Mouse (Mus musculus): ENCODE measurements around the gene AW549877. TPM values are rescaled to one million over a fixed set of nuclear protein-coding genes. Genes with fewer than 3 reads are reported as not detected.

Gene AW549877
- polyA plus RNA-seq, 1 experiment from 2014 or later: 42.9 TPM

DNA sequence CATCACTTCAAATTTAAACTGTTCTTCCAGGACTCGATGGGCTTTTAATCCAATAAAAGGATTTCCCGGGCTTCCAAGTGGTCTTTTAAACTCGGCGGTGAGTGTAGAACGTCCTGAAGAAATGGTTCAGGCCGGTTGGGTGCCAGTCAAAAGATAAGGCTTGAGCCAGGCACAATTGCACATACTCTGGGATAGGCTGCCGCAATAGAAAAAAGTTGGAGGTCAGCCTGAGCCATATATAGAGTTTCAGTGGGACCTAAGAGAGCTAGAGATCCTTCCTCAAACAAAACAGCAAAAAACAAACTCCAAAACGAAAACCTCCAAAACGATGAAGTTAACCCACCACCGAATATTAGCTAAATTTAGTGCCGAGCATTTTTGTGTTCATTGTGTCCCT lies 30.0 kb upstream of the AW549877 start:
- Histone ChIP-seq H3K9me3 (ENCODE audit: low read length) (no peaks in the 10 kb centered on the region), H3K4me2 (replicated peaks; ENCODE audit: low read depth, low read length) (peak overlapping the region; percentile 64), H3K36me3 (ENCODE audit: insufficient read depth, low read length) (no peaks in the 10 kb centered on the region), H3K4me3 (ENCODE audit: low read length) (peak overlapping the region; percentile 89), H3K27me3 (ENCODE audit: insufficient read depth, low read length) (no peaks in the 10 kb centered on the region), H3K4me1 (ENCODE audit: insufficient read depth, low read length) (peaks cover 23% of the 10 kb centered on the region), H3K27ac (ENCODE audit: low read length) (no peak overlapping the region; the same call in 1 of the 2 replicates), H3K9ac (replicated peaks; ENCODE audit: low read length) (peak overlapping the region; percentile 93)
- no peak for ATAC-seq (ENCODE audit: low FRiP score, low TSS enrichment)
- WGBS: 68% methylated on average over 11 of the region's 11 CpGs

DNA sequence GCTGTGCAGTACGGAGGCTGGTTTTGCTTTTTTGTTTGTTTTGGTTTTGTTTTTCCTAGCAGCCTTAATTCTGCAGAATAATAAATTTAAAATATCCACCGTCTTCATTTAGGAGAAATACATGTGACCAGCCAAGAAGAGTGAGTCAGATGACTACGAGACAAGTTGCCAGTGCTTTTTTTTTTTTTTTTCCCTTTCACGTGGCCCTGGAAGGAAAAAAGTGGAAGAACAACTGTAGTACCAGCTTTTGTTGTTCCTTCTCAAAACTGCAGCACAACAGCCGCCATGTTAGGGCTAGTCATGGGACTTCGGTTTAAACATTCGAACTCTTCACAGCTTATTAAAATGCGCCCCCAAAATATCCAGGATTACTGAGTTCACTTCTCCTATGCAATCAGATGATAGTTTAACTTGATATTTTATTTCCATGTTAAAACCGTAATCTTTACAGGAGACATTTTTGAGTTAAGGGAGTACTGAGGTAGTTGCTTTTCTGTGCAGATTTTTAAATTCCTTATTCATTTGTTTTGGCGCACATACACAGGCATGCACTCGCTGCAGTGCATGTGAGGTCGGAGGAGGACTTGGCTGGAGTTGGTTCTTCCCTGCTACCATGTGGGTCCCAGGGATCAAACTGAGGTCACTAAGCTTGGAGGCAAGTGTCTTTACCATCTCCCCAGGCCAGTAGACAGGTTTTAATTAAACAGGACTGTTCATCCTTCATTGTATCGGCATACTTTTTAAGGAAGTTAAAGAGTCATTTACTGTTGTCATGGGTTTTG lies 29.4 kb upstream of the AW549877 start:
- no peak for ATAC-seq (ENCODE audit: low FRiP score, low TSS enrichment)
- Histone ChIP-seq H3K9ac (replicated peaks; ENCODE audit: low read length) (no peak overlapping the region), H3K27me3 (ENCODE audit: insufficient read depth, low read length) (no peaks in the 10 kb centered on the region), H3K4me1 (ENCODE audit: insufficient read depth, low read length) (peaks cover 23% of the 10 kb centered on the region), H3K9me3 (ENCODE audit: low read length) (no peaks in the 10 kb centered on the region), H3K4me3 (ENCODE audit: low read length) (no peak overlapping the region), H3K27ac (ENCODE audit: low read length) (no peak overlapping the region; the same call in 1 of the 2 replicates), H3K4me2 (replicated peaks; ENCODE audit: low read depth, low read length) (no peak overlapping the region), H3K36me3 (ENCODE audit: insufficient read depth, low read length) (no peaks in the 10 kb centered on the region)
- 74% methylated on average over 13 of the region's 13 CpGs for WGBS

DNA sequence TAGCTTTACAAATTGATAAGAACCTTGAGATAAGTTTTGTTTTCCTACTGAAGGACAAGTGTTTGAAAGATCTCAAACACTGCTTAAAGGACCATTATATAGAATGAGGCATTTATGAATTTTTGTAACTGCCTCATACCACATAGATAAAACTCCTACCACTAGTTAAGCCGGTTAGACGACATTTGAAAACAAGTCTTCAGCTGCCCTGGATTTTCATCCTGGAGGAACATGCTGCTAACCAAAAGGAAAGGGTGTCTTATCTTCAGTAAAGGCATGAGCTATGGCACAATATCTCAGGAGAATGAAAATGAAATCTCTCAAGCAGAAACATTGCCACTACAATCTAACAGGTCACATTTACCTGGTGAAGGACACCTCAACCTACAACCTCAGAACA lies 28.2 kb upstream of the AW549877 start:
- H3K4me2 ChIP-seq (replicated peaks; ENCODE audit: low read depth, low read length): no peak overlapping the region
- no peak overlapping the region for H3K4me3 ChIP-seq (ENCODE audit: low read length)
- 97% methylated on average over 2 of the region's 2 CpGs for WGBS
- H3K9ac ChIP-seq (replicated peaks; ENCODE audit: low read length): no peak overlapping the region
- H3K27me3 ChIP-seq (ENCODE audit: insufficient read depth, low read length): no peaks in the 10 kb centered on the region
- H3K36me3 ChIP-seq (ENCODE audit: insufficient read depth, low read length): no peaks in the 10 kb centered on the region
- peaks cover 19% of the 10 kb centered on the region for H3K4me1 ChIP-seq (ENCODE audit: insufficient read depth, low read length)
- no peak for ATAC-seq (ENCODE audit: low FRiP score, low TSS enrichment)
- H3K27ac ChIP-seq (ENCODE audit: low read length): no peak overlapping the region
- H3K9me3 ChIP-seq (ENCODE audit: low read length): no peaks in the 10 kb centered on the region

DNA sequence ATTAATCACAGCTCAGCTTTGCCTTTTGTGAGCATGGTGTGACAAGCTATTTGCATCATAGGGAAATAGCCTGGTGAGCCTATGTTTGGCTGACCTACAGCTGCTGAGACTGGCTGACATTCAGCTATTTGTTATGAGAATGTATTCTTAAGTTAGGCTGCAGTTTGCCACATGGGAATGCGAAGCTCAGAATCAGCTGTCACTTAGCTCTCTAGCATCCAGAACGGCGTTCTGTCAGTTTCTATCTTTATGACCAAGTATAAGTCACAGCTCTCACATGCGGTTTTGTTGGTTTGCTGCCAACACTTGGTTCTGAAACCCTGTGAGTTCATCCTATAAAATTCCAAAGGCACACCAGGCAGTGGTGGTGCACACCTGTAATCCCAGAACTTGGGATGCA lies 25.2 kb upstream of the AW549877 start:
- Histone ChIP-seq H3K4me1 (ENCODE audit: insufficient read depth, low read length) (peaks cover 7% of the 10 kb centered on the region), H3K9me3 (ENCODE audit: low read length) (no peaks in the 10 kb centered on the region), H3K36me3 (ENCODE audit: insufficient read depth, low read length) (no peaks in the 10 kb centered on the region), H3K27ac (ENCODE audit: low read length) (no peak overlapping the region), H3K9ac (replicated peaks; ENCODE audit: low read length) (no peak overlapping the region), H3K27me3 (ENCODE audit: insufficient read depth, low read length) (no peaks in the 10 kb centered on the region), H3K4me2 (replicated peaks; ENCODE audit: low read depth, low read length) (no peak overlapping the region), H3K4me3 (ENCODE audit: low read length) (no peak overlapping the region)
- WGBS: 44% methylated on average over 4 of the region's 4 CpGs
- ATAC-seq (ENCODE audit: low FRiP score, low TSS enrichment): no peak

DNA sequence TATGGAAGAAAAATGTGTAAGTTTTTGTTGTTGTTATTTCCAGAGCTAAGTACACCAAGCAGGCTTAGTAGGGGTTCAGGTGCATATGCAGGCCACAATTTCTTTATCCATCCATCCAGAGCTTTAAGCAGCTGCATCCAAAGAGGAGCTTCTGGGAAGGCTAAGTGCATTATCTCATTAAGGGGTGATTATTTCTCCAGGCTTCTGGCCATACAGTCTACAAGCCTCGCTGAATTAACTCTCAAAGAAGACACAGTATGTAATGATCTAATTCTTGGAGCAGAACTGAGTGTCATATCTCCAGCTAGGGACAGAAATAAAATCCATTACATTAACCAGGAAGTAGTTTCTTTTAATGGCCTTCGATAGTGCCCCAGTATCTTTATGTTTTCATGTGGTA lies 18.3 kb upstream of the AW549877 start:
- no peaks in the 10 kb centered on the region for H3K27me3 ChIP-seq (ENCODE audit: insufficient read depth, low read length)
- no peaks in the 10 kb centered on the region for H3K9me3 ChIP-seq (ENCODE audit: low read length)
- WGBS: 79% methylated on average over 2 of the region's 2 CpGs
- H3K36me3 ChIP-seq (ENCODE audit: insufficient read depth, low read length): no peaks in the 10 kb centered on the region
- no peak overlapping the region for H3K4me3 ChIP-seq (ENCODE audit: low read length)
- ATAC-seq (ENCODE audit: low FRiP score, low TSS enrichment): no peak
- no peaks in the 10 kb centered on the region for H3K4me1 ChIP-seq (ENCODE audit: insufficient read depth, low read length)
- H3K27ac ChIP-seq (ENCODE audit: low read length): no peak overlapping the region
- no peak overlapping the region for H3K4me2 ChIP-seq (replicated peaks; ENCODE audit: low read depth, low read length)
- no peak overlapping the region for H3K9ac ChIP-seq (replicated peaks; ENCODE audit: low read length)

DNA sequence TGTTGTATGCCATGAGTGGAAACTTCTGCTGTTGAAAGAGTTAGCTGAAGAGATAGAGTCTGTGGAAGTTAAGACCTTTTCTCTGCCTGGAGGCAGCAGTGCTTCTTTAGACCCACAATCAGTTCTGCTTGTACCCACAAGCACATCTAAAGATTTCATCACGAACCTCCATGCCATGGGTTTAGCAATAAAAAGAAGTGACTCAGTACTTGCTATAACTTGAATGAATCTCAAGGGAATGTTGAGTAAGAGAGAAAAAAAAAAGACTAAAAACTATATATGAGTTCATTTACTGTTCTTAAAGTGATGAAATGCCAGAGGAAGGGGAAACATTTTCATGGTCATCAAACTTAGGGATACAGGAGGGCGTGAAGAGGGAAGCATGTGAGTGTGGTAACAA lies 5.0 kb upstream of the AW549877 start:
- no peaks in the 10 kb centered on the region for H3K4me1 ChIP-seq (ENCODE audit: insufficient read depth, low read length)
- no peak overlapping the region for H3K4me3 ChIP-seq (ENCODE audit: low read length)
- H3K36me3 ChIP-seq (ENCODE audit: insufficient read depth, low read length): no peaks in the 10 kb centered on the region
- H3K4me2 ChIP-seq (replicated peaks; ENCODE audit: low read depth, low read length): no peak overlapping the region
- ATAC-seq (ENCODE audit: low FRiP score, low TSS enrichment): no peak
- peaks cover 8% of the 10 kb centered on the region for H3K9me3 ChIP-seq (ENCODE audit: low read length)
- 84% methylated on average over 2 of the region's 2 CpGs for WGBS
- no peak overlapping the region for H3K27ac ChIP-seq (ENCODE audit: low read length)
- no peak overlapping the region for H3K9ac ChIP-seq (replicated peaks; ENCODE audit: low read length)
- no peaks in the 10 kb centered on the region for H3K27me3 ChIP-seq (ENCODE audit: insufficient read depth, low read length)

DNA sequence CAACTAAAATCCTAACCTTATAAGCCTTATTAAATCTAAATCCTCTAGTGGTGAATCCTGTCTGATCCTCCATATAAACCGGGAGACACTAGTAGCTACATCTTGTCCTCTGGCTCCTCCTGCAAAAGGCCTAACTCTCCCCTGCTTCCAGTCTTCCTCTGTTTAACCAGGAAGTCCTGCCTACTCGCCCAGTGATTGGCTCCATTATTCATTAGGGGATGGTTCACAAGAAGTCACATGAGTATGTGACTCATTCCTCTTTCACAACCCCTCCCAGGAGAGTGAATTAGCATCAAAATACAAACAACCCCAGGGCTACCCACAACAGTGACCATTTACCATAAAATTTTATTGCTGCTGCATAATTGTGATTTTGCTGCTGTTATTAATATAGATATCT lies 3.6 kb upstream of the AW549877 start:
- 74% methylated on average over 2 of the region's 2 CpGs for WGBS
- Histone ChIP-seq H3K27me3 (ENCODE audit: insufficient read depth, low read length) (no peaks in the 10 kb centered on the region), H3K9me3 (ENCODE audit: low read length) (no peaks in the 10 kb centered on the region), H3K4me3 (ENCODE audit: low read length) (no peak overlapping the region), H3K9ac (replicated peaks; ENCODE audit: low read length) (no peak overlapping the region), H3K4me1 (ENCODE audit: insufficient read depth, low read length) (peaks cover 6% of the 10 kb centered on the region), H3K36me3 (ENCODE audit: insufficient read depth, low read length) (no peaks in the 10 kb centered on the region), H3K4me2 (replicated peaks; ENCODE audit: low read depth, low read length) (no peak overlapping the region), H3K27ac (ENCODE audit: low read length) (no peak overlapping the region)
- ATAC-seq (ENCODE audit: low FRiP score, low TSS enrichment): no peak

DNA sequence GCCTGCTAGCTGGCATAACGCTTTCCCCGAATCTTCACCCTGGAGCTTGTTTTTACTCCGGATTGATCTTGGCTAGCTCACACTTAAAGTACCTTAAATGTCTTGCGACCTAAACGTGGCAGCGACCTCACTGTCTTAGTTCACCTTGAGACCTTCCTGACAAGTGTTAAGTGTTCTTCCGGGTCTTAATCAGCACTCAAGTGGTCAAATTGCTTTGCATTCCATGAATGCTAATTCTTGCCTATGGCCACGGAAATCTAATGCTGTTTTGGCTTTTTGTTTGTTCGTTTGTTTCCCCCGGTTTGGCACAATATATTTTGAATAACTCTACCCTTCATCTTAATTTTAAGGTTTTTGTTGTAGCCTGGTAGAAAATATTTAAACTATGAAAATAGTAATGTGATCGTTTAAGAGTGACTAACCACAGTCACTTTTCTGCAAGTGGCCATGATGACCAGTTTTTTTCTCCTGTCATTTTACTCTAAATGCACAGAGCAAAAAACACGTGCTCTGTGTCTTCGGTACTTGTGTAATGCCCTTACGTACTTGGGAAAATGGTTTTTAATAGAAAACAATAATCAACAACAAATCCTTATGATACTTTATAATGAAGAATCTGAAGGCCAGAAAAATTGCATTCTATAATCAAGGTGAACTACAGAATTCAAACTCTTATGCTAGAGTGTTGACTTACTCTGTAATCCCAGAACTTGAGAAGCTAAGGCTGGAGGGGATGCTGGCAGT lies 895 bp upstream of the AW549877 start:
- H3K4me1 ChIP-seq (ENCODE audit: insufficient read depth, low read length): peaks cover 8% of the 10 kb centered on the region
- H3K9me3 ChIP-seq (ENCODE audit: low read length): no peaks in the 10 kb centered on the region
- H3K4me3 ChIP-seq (ENCODE audit: low read length): peak overlapping the region; percentile 85
- H3K4me2 ChIP-seq (replicated peaks; ENCODE audit: low read depth, low read length): peak overlapping the region; percentile 83
- H3K36me3 ChIP-seq (ENCODE audit: insufficient read depth, low read length): peaks cover 8% of the 10 kb centered on the region
- peak; percentile 13; the same call in 1 of the 2 replicates for ATAC-seq (ENCODE audit: low FRiP score, low TSS enrichment)
- 19% methylated on average over 14 of the region's 14 CpGs for WGBS
- H3K9ac ChIP-seq (replicated peaks; ENCODE audit: low read length): peak overlapping the region; percentile 76
- H3K27ac ChIP-seq (ENCODE audit: low read length): peak overlapping the region; percentile 97
- H3K27me3 ChIP-seq (ENCODE audit: insufficient read depth, low read length): no peaks in the 10 kb centered on the region

DNA sequence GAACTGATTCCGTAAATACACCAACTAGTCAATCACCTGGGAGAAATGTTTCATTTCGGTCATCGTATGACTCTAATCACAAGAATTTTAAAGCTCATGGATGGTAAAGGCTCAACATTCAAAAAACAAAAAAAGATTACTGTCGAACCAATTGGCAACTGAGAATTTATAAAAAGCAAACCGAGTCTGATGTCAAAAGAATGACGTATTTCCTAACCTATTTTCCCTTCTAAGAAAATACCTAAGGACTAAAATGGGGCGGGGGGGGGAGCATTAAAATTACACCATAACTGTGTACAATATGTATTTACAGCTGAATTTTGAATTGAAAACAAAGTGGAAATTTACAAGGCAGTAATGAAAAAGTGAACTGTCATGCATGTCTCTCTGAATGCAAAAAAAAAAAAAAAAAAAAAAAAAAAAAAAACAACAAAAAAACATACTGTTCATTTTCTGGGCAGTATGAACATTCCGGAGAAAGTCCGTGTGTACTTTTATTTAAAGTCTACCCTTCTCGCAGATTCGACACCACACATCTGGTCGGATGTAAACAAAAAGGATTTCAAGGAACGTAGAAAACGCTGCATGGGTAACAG lies 594 bp downstream of the AW549877 start:
- no peak for ATAC-seq (ENCODE audit: low FRiP score, low TSS enrichment)
- 22% methylated on average over 14 of the region's 14 CpGs for WGBS
- Histone ChIP-seq H3K4me3 (ENCODE audit: low read length) (peak overlapping the region; percentile 85), H3K27me3 (ENCODE audit: insufficient read depth, low read length) (no peaks in the 10 kb centered on the region), H3K36me3 (ENCODE audit: insufficient read depth, low read length) (peaks cover 20% of the 10 kb centered on the region), H3K4me1 (ENCODE audit: insufficient read depth, low read length) (peaks cover 8% of the 10 kb centered on the region), H3K4me2 (replicated peaks; ENCODE audit: low read depth, low read length) (peak overlapping the region; percentile 51), H3K27ac (ENCODE audit: low read length) (peak overlapping the region; percentile 97), H3K9me3 (ENCODE audit: low read length) (no peaks in the 10 kb centered on the region), H3K9ac (replicated peaks; ENCODE audit: low read length) (peak overlapping the region; percentile 88)

DNA sequence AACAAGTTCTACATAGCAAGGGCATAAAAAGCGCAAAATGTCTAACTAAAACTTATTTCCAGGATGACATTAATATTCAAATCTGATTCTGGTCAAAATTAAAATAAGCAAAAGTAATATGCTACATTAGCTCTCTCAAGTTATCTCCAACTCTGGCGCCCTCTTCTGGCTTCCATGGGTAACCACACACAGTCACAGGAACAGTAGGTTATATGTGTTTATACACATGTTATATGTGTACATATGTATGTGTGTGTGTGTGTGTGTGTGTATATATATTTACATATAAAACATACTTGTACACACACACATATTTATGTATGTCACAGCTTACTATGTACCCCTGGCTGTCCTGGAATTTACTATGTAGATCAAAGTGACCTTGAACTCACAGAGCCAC lies 7.6 kb downstream of the AW549877 start:
- Histone ChIP-seq H3K4me2 (replicated peaks; ENCODE audit: low read depth, low read length) (no peak overlapping the region), H3K9me3 (ENCODE audit: low read length) (no peaks in the 10 kb centered on the region), H3K4me3 (ENCODE audit: low read length) (no peak overlapping the region), H3K27me3 (ENCODE audit: insufficient read depth, low read length) (no peaks in the 10 kb centered on the region), H3K36me3 (ENCODE audit: insufficient read depth, low read length) (peaks cover 48% of the 10 kb centered on the region), H3K27ac (ENCODE audit: low read length) (no peak overlapping the region), H3K4me1 (ENCODE audit: insufficient read depth, low read length) (no peaks in the 10 kb centered on the region), H3K9ac (replicated peaks; ENCODE audit: low read length) (no peak overlapping the region)
- no peak for ATAC-seq (ENCODE audit: low FRiP score, low TSS enrichment)
- 66% methylated on average over 2 of the region's 2 CpGs for WGBS
